Mouse (Mus musculus): Measurements from ENCODE around the gene 2310033P09Rik. TPM values are rescaled to one million over a fixed set of nuclear protein-coding genes. Genes with fewer than 3 reads are reported as not detected.

The 2310033P09Rik gene
- polyA plus RNA-seq, 1 experiment from 2014 or later = 24.1 TPM

DNA sequence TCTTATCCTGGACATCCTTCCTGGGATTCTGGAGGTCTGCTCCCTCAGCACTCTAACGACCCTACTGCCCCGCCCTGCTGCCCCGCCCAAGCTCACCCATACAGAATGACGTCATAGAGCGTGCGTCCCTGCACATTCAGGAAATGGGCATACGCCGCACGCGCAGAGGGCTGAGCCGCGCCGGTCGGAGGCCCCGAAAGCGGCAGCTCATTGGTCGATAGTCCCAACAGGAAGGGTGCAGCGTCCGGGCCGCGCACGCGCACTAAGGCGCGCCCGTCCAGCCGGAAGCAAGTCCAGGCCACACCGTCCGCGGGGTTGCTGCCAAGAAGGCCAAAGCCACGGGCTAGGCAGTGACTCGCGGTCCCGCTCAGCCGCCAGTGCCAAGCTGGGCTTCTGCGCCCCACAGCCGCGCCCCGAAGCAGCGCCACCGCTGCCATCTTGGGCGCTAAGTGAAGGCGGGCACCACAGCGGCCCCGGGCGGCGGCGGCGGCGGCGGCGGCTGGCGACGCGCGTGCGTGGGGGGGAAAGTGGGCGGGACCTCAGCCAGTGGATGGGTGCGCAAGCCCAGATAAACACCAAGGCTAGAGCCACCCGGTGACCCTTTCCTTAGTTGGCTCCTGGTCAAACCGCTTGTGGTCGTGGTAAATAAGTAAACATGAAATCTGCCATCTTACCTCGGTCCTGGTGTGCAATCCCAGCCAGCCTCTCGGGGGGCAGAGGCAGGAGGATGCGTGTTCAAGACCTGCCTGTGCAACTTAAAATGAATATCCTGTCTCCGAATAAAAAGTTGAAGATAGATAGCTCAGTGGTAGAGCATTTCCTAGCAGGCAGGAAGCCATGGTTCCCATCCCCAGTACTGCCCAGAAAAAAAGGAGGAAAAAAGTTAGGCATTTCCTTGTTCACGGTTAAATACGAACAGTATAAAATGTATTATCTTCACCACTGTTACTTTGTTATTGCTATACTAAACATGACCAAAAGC, 44.6 kb upstream of the 2310033P09Rik start, which contains the start of gene Iba57:
TSS of gene Iba57 (minus strand) at position 485 of the 982 bp plus-strand sequence.
- peak within 1 kb of the TSS; percentile 98 for H3K27ac ChIP-seq (ENCODE audit: low read depth, low read length)
- peaks cover 3% of the 10 kb centered on the region; the same call in 1 of the 2 replicates for H3K4me1 ChIP-seq (replicated peaks; ENCODE audit: control insufficient read depth, insufficient read depth, low read length)
- H3K36me3 ChIP-seq (ENCODE audit: control insufficient read depth, insufficient read depth) = 0 out of 2 replicates have a peak, but pooled peaks cover 6% of the 10 kb centered on the region
- ATAC-seq = peak; percentile 98
- peak within 1 kb of the TSS; percentile 60 for H3K4me2 ChIP-seq (replicated peaks; ENCODE audit: low read depth)
- no peaks in the 10 kb centered on the region for H3K27me3 ChIP-seq (replicated peaks; ENCODE audit: control insufficient read depth, insufficient read depth, low read length)
- TF ChIP-seq CTCF (IDR thresholded peaks at IDR 0.05; ENCODE audit: low read depth) = peak; percentile 68
- WGBS = 2% methylated on average over 59 of the region's 68 CpGs
- peak within 1 kb of the TSS; percentile 89 for H3K9ac ChIP-seq (ENCODE audit: low read depth, low read length)
- H3K4me3 ChIP-seq (ENCODE audit: low read depth, low read length) = peak within 1 kb of the TSS; percentile 64
- H3K9me3 ChIP-seq (ENCODE audit: control insufficient read depth) = no peaks in the 10 kb centered on the region

DNA sequence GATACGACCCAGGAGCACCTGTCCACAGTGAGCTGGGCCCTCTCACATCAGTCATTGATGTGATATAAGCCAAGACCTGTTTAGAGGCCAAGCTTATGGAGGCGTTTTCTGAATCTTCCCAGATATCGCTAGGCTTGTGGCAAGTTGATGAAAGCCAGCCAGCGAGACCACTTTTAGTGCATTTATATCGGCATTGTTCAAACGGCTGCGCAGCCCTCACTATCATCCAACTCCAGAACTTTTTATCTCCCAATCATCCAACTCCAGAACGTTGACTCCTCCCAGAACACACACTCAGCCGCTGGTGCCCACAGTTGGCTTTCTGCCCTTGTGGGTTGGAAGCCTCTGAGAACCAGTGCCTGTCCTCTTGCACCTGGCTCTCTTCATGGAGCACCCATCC, 43.7 kb upstream of the 2310033P09Rik start:
- 73% methylated on average over 9 of the region's 9 CpGs for WGBS
- ATAC-seq = no peak
- H3K27ac ChIP-seq (ENCODE audit: low read depth, low read length) = peak overlapping the region; percentile 98; the same call in 1 of the 2 replicates
- H3K27me3 ChIP-seq (replicated peaks; ENCODE audit: control insufficient read depth, insufficient read depth, low read length) = no peaks in the 10 kb centered on the region
- peaks cover 3% of the 10 kb centered on the region; the same call in 1 of the 2 replicates for H3K4me1 ChIP-seq (replicated peaks; ENCODE audit: control insufficient read depth, insufficient read depth, low read length)
- H3K9ac ChIP-seq (ENCODE audit: low read depth, low read length) = 0 out of 2 replicates have a peak overlapping the region, but pooled peaks have one; percentile 89
- TF ChIP-seq CTCF (IDR thresholded peaks at IDR 0.05; ENCODE audit: low read depth) = no peak
- peak overlapping the region; percentile 64; the same call in 1 of the 2 replicates for H3K4me3 ChIP-seq (ENCODE audit: low read depth, low read length)
- no peaks in the 10 kb centered on the region for H3K9me3 ChIP-seq (ENCODE audit: control insufficient read depth)
- H3K36me3 ChIP-seq (ENCODE audit: control insufficient read depth, insufficient read depth) = no peaks in the 10 kb centered on the region
- H3K4me2 ChIP-seq (replicated peaks; ENCODE audit: low read depth) = peak overlapping the region; percentile 60; the same call in 1 of the 2 replicates

- ATAC-seq = no peak
- no peak overlapping the region for H3K27ac ChIP-seq (ENCODE audit: low read depth, low read length)
- no peaks in the 10 kb centered on the region for H3K9me3 ChIP-seq (ENCODE audit: control insufficient read depth)
- H3K27me3 ChIP-seq (replicated peaks; ENCODE audit: control insufficient read depth, insufficient read depth, low read length) = no peaks in the 10 kb centered on the region
- H3K9ac ChIP-seq (ENCODE audit: low read depth, low read length) = no peak overlapping the region
- no peaks in the 10 kb centered on the region for H3K36me3 ChIP-seq (ENCODE audit: control insufficient read depth, insufficient read depth)
- TF ChIP-seq CTCF (IDR thresholded peaks at IDR 0.05; ENCODE audit: low read depth) = no peak
- no peak overlapping the region for H3K4me2 ChIP-seq (replicated peaks; ENCODE audit: low read depth)
- no peak overlapping the region for H3K4me3 ChIP-seq (ENCODE audit: low read depth, low read length)
- 48% methylated on average over 2 of the region's 2 CpGs for WGBS
- H3K4me1 ChIP-seq (replicated peaks; ENCODE audit: control insufficient read depth, insufficient read depth, low read length) = peaks cover 3% of the 10 kb centered on the region; the same call in 1 of the 2 replicates
Observed at GRCm38 (mm10) chr11:59165616-59166241, 42.4 kb upstream of the 2310033P09Rik start.

DNA sequence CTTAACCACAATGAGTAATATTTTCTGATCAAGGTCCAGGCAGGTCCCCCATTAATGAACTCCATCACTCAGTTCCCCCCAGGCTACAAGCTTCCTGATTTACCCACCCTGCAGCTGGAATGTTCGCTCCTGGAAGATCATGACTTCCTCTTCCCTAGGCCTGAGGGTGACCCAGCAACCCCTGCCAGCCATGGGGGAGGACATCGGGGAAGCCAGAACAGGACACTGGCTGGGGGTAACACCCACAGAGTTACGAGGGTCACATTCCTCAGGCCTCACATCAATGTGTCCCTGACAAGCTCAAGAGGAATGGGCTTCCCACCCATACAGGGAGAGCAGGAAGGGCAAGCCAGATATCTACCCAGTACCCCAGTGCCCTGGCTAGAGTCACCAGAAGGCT, 38.3 kb upstream of the 2310033P09Rik start:
- Histone ChIP-seq H3K4me3 (ENCODE audit: low read depth, low read length) (no peak overlapping the region), H3K4me2 (replicated peaks; ENCODE audit: low read depth) (no peak overlapping the region), H3K27ac (ENCODE audit: low read depth, low read length) (no peak overlapping the region), H3K27me3 (replicated peaks; ENCODE audit: control insufficient read depth, insufficient read depth, low read length) (peaks cover 11% of the 10 kb centered on the region; the same call in 1 of the 2 replicates), H3K9me3 (ENCODE audit: control insufficient read depth) (no peaks in the 10 kb centered on the region), H3K36me3 (ENCODE audit: control insufficient read depth, insufficient read depth) (no peaks in the 10 kb centered on the region), H3K9ac (ENCODE audit: low read depth, low read length) (no peak overlapping the region), H3K4me1 (replicated peaks; ENCODE audit: control insufficient read depth, insufficient read depth, low read length) (no peaks in the 10 kb centered on the region)
- no peak for ATAC-seq
- 69% methylated on average over 3 of the region's 3 CpGs for WGBS
- no peak for TF ChIP-seq CTCF (IDR thresholded peaks at IDR 0.05; ENCODE audit: low read depth)

DNA sequence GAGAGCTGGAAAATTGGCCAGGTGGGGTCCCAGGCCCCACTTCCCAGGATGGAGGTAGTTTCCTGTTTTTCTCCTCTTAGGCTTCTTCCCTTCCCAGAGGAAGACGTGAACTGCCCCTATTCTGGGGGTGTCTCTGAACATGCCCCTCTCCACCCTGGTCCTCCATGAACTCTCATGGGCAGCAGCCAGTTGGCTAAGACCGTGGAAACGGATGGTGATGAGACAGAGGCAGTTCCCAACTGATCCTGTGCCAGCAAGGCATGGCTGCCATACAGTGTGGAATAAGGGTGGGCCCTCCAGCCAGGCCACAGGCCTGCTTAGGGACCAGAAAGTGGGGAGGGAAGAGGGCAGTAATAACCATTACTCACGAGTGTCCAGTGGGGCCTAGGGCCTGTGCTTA, 37.6 kb upstream of the 2310033P09Rik start:
- H3K9ac ChIP-seq (ENCODE audit: low read depth, low read length) = no peak overlapping the region
- H3K4me2 ChIP-seq (replicated peaks; ENCODE audit: low read depth) = no peak overlapping the region
- no peaks in the 10 kb centered on the region for H3K4me1 ChIP-seq (replicated peaks; ENCODE audit: control insufficient read depth, insufficient read depth, low read length)
- no peak for TF ChIP-seq CTCF (IDR thresholded peaks at IDR 0.05; ENCODE audit: low read depth)
- no peaks in the 10 kb centered on the region for H3K9me3 ChIP-seq (ENCODE audit: control insufficient read depth)
- no peak overlapping the region for H3K27ac ChIP-seq (ENCODE audit: low read depth, low read length)
- H3K27me3 ChIP-seq (replicated peaks; ENCODE audit: control insufficient read depth, insufficient read depth, low read length) = peaks cover 18% of the 10 kb centered on the region
- no peak for ATAC-seq
- no peaks in the 10 kb centered on the region for H3K36me3 ChIP-seq (ENCODE audit: control insufficient read depth, insufficient read depth)
- no peak overlapping the region for H3K4me3 ChIP-seq (ENCODE audit: low read depth, low read length)
- 75% methylated on average over 4 of the region's 4 CpGs for WGBS

All from intestine, postnatal 0 days (tissue).